Mouse (Mus musculus) C2C12 (cell line): ENCODE measurements around the gene Shisa5.

Source experiments
- CTCF ChIP-seq: IDR thresholded peaks from one replicate; pipeline ENCODE4 v1.5.1; 2011; ENCODE audit not compliant: control insufficient read depth, insufficient read depth, insufficient read length
- MYOG ChIP-seq: IDR thresholded peaks from one replicate; pipeline ENCODE4 v1.6.1; 2011; ENCODE audit not compliant: control insufficient read depth, insufficient read length; ENCODE audit errors: extremely low read depth
- USF1 ChIP-seq: IDR thresholded peaks from one replicate; pipeline ENCODE4 v1.6.1; 2011; ENCODE audit warnings: low read depth, mild to moderate bottlenecking, control low read depth, moderate library complexity

GRCm38 (mm10) chr9:109041351-109041750, 3.0 kb downstream of the Shisa5 start:
- TF ChIP-seq USF1 (no peak), CTCF (no peak), MYOG (no peak)
